1 mouse cellular context compared by ENCODE assay signal in genomic region chr6:82740269-82740668, GRCm38 (mm10).
TF ChIP-seq lines count a peak whose summit lies in the region.

No protein-coding gene starts in this region.

TF ChIP-seq in CH12.LX, 34 proteins besides CTCF, POLR2A, EP300 and RAD21 (continued from another document):
- TF ChIP-seq ZNF384 (IDR thresholded peaks at IDR 0.05; ENCODE audit: low read depth, low read length) (no peak), ZMIZ1 (IDR thresholded peaks at IDR 0.05; ENCODE audit: low read depth, low read length) (no peak), MXI1 (IDR thresholded peaks at IDR 0.05; ENCODE audit: low read depth, low read length) (no peak; the same call in 1 of the 2 replicates), PAX5 (IDR thresholded peaks at IDR 0.05; ENCODE audit: low read length) (no peak), RCOR1 (conservative IDR thresholded peaks at IDR 0.05; ENCODE audit: low read depth, low read length) (no peak), MAZ (IDR thresholded peaks at IDR 0.05; ENCODE audit: low read depth, low read length) (no peak), SIN3A (IDR thresholded peaks at IDR 0.05; ENCODE audit: low read length) (peak; percentile 78), CHD2 (IDR thresholded peaks at IDR 0.05; ENCODE audit: low read length) (no peak), IRF4 (IDR thresholded peaks at IDR 0.05; ENCODE audit: low read depth, low read length) (peak; percentile 93), ETS1 (conservative IDR thresholded peaks at IDR 0.05; ENCODE audit: low read depth, low read length) (peak; percentile 69), ZKSCAN1 (IDR thresholded peaks at IDR 0.05; ENCODE audit: borderline replicate concordance, low read depth, low read length) (no peak), JUND (conservative IDR thresholded peaks at IDR 0.05; ENCODE audit: low read depth, low read length) (no peak), BHLHE40 (IDR thresholded peaks at IDR 0.05; ENCODE audit: low read depth, low read length) (peak; percentile 91), MAFK (IDR thresholded peaks at IDR 0.05; ENCODE audit: insufficient replicate concordance, low read length) (no peak), ZC3H11A (IDR thresholded peaks at IDR 0.05; ENCODE audit: low read depth, low read length) (peak; percentile 69; the same call in 1 of the 2 replicates), NRF1 (IDR thresholded peaks at IDR 0.05; ENCODE audit: low read depth, low read length) (no peak), POLR2AphosphoS2 (IDR thresholded peaks at IDR 0.05; ENCODE audit: low read depth, low read length) (no peak), CHD1 (IDR thresholded peaks at IDR 0.05; ENCODE audit: low read depth, low read length) (peak; percentile 94; the same call in 1 of the 2 replicates), UBTF (IDR thresholded peaks at IDR 0.05; ENCODE audit: low read depth, low read length) (no peak), TBP (conservative IDR thresholded peaks at IDR 0.05; ENCODE audit: low read depth, low read length) (0 out of 2 replicates have a peak, but pooled peaks have one; percentile 43), MYC (IDR thresholded peaks at IDR 0.05; ENCODE audit: low read depth, low read length) (peak; percentile 96), TCF12 (IDR thresholded peaks at IDR 0.05; ENCODE audit: low read depth, low read length) (peak; percentile 84), NELFE (IDR thresholded peaks at IDR 0.05; ENCODE audit: low read depth, low read length) (no peak)
